Mouse (Mus musculus): ENCODE measurements around the gene Pde3a.

- TF ChIP-seq POLR2A (IDR thresholded peaks at IDR 0.05; ENCODE audit: borderline replicate concordance, extremely low read depth, low read depth, low read length) (no peak), CTCF (IDR thresholded peaks at IDR 0.05; ENCODE audit: insufficient read depth, low read length) (0 out of 2 replicates have a peak, but pooled peaks have one; percentile 23)
Observed at GRCm38 (mm10) chr6:141245089-141245488, 4.0 kb upstream of the Pde3a start.
